Mouse (Mus musculus) kidney, adult 2 months (tissue): Measurements from ENCODE around the gene Unc13a.

Experiments used
- CTCF ChIP-seq: fragments of 200-500 bp; conservative IDR thresholded peaks from 2 replicates; pipeline ENCODE4 v1.5.1; 2011; ENCODE audit warnings: low read depth, mild to moderate bottlenecking, control low read depth, low read length, moderate library complexity, mixed read lengths; ENCODE audit not compliant: insufficient read depth, insufficient read length
- POLR2A ChIP-seq: fragments of 200-500 bp; IDR thresholded peaks from one replicate; pipeline ENCODE4 v1.6.1; 2011; ENCODE audit warnings: low read depth, low read length, control low read depth

- TF ChIP-seq CTCF: no peak
- TF ChIP-seq POLR2A: no peak
Measured at GRCm38 (mm10) chr8:71700493-71701269, 29.1 kb upstream of the Unc13a start.
